Mouse (Mus musculus): Measurements from ENCODE around the gene Etfb. TPM values are rescaled to one million over a fixed set of nuclear protein-coding genes. Genes with fewer than 3 reads are reported as not detected.

Etfb gene
- 277 TPM for polyA plus RNA-seq (2014; fragmentation: Illumina TruSeq; extraction: RNeasy Lipid Tissue Mini Kit (QIAGEN cat#74804); ENCODE audit: insufficient read depth, low read depth, low replicate concordance)

DNA sequence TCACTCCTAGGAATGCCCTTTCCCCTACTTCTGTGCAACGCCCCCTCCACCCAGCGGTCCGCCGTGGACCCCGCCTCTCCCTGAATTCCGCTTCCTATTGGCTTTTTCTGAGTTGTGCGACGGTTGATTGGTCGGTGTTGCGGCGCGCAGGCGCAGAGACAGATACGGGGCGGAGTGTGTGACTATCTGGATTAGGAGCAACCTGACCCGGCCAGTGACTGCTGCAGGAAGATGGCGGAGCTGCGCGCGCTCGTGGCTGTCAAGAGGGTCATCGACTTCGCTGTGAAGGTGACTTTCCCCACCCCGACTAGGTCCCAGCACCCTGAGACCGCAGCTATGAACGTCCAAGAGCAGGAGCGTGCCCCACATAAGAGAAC is at the start of gene Etfb, which contains the start of gene Gm45233:
Gene Etfb, plus strand, starts transcription at position 167 of the 377 bp plus-strand sequence.
Gene Gm45233, plus strand, starts transcription at position 212 of the 377 bp plus-strand sequence.

DNA sequence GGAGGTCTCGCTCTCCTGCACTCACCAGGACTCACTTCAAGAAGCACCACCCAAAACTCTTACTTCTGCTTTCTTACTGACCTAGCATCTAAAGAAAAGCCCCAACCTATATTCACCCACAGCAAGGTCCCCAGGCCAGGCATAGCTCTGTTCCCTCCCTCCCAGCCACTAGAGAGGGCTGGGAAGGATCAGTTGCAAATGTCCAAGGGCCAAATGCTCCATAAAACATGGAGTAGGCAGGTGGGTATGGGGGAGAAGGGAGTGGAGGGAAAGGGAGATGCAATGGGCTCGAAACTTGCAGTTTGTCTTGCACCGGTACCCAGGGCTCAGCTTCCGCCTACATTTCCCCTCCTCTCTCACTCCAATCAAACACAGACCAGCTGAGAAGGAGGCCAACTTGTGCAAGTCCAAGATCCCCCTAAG is 35.7 kb upstream of the Etfb start, which contains the start of gene Siglecg:
Gene Siglecg, plus strand, starts transcription at position 74 of the 423 bp plus-strand sequence.

DNA sequence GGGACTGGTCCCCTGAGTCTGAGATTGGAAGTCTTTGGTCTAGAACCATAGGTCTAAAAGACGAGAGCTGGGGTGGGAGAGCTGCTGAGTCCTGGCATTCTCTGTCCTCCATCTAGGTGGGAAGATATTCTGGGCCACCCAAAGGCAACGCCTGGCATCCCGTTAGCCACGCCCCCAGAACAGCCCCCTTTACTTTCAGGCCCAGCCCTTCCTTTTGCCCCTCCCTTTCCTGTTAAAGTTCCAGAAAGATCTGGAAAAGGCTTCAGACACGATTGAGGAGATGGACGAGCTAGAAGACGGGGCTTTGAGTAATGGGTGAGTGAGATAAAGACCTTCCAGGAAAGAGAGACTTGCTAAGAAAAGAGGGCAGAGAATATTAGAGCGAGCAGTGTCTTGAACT is 16.5 kb upstream of the Etfb start, which contains the start of gene Lim2:
Gene Lim2, plus strand, starts transcription at position 265 of the 400 bp plus-strand sequence.

DNA sequence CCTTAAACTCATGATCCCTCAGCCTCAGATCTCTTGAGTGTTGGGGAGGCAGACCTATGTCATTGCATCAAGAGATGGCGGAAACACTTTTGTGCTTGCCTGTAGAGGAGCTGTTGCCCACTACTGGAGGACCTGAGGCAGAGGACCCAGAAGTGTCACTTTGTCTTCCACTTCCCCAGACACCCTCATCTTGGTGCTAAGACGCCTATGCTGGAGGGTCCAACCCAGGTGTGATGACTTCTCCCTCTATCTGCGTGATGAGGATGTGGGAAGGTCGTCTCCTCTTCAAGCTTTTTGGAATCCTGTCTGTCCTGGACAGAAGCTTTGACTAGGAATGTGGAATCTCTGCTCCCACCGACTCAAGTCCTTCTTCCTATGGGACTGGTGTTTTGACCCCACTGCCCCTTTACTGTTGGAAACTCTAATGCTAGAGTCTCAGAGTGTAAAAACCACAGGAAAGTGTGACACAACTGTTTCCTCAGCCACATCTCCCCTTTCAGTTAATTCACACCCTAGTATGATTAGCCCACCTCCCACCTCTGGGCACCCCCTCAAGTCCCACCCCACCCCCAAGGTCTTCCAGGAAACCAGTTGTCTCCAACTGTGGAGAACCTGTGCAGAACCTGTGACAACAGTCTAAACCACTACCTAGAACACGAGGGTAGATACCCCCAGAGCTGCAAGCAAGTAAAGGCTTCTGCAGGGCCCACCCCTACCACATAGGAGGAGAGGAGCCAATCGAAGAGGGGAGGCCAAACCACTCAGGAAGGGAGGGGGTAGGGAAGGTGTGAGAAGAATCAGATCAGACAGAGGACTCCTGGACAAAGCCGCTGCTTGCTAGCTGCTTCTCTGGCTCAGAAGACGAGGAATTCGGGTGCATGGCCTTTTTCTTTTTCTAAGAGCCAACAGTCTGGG is 7.3 kb upstream of the Etfb start, which contains the start of gene Nkg7:
Gene Nkg7, plus strand, starts transcription at position 733 of the 915 bp plus-strand sequence.

DNA sequence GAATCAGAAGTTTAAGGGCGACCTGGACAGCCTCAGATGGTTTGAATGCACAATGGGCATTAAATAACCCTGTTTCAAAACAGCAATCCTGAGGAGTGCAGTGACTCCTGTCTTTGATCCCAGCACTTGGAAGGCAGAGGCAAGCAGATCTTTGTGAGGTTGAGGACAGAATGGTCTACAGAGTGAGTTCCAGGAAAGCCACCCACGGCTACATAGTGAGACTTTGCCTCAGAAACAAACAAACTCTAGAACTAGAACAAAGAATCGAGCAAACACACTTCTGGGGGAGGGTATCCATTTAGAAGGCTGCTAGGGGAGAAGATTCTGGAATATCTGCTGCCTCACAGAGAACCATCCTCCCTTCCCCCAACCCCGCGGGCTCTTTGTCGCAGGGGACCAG is 3.4 kb upstream of the Etfb start, which contains the start of gene Cldnd2:
Gene Cldnd2, plus strand, starts transcription at position 301 of the 400 bp plus-strand sequence.

DNA sequence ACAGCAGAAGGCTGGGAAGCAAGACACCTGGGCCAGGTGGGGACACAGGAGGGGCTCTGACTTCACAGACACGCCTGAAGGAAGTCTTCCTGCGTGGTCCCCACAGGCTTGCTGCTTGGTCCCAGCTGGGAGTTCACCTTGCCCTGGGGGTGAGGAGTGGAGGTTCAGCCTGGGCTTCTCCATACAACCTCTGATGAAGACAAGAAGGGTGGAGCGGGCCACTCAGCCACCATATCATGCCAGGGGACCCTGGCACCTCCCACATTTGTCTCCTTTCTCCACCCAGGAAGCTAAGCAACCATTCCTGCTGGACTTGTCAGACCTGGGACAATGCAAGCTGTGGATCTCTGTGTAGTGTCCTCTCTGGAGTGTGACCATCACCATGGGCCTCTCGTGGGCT is 19.0 kb downstream of the Etfb start, which contains the start of gene Vsig10l:
Gene Vsig10l, plus strand, starts transcription at position 301 of the 400 bp plus-strand sequence.

DNA sequence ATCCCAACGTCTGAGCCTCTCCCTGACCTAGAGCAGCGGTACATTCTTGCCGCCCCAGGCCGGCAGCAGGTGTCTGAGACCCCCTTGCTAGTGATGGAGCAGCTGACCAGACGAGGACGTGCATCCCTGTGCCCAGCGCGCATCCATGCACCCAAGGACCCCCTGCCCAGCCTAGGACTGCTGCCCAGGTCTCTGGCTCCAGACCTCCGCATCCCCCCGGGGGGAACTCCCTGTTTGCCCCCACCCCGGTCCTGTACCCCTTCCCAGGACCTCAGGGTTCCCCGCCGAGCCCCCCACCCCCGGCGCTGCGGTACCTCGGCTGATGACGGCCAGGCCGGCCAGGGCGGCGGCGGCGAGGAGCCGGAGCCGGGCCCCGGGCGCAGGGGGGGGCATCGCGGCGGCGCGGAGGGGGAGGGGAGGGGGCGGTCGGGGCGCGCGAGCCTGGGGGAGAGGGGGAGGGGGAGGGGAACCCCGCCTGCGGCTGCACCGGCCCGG is 45.8 kb downstream of the Etfb start, which contains the start of gene Iglon5:
Gene Iglon5, minus strand, starts transcription at position 445 of the 495 bp plus-strand sequence.

Other genes with a start within 250 kb of the Etfb start
- 9.2 TPM for gene Zfp715, start 130.8 kb upstream of the Etfb start, polyA plus RNA-seq (2014; fragmentation: Illumina TruSeq; extraction: RNeasy Lipid Tissue Mini Kit (QIAGEN cat#74804); ENCODE audit: insufficient read depth, low read depth, low replicate concordance)
- 8.8 TPM for gene Siglecf, start 92.7 kb upstream of the Etfb start, polyA plus RNA-seq (2014; fragmentation: Illumina TruSeq; extraction: RNeasy Lipid Tissue Mini Kit (QIAGEN cat#74804); ENCODE audit: insufficient read depth, low read depth, low replicate concordance)
- gene Siglecg, start 35.9 kb upstream of the Etfb start, polyA plus RNA-seq (2014; fragmentation: Illumina TruSeq; extraction: RNeasy Lipid Tissue Mini Kit (QIAGEN cat#74804); ENCODE audit: insufficient read depth, low read depth, low replicate concordance): 6.0 TPM
- gene Lim2, start 16.4 kb upstream of the Etfb start, polyA plus RNA-seq (2014; fragmentation: Illumina TruSeq; extraction: RNeasy Lipid Tissue Mini Kit (QIAGEN cat#74804); ENCODE audit: insufficient read depth, low read depth, low replicate concordance): not detected
- gene Nkg7, start 7.0 kb upstream of the Etfb start, polyA plus RNA-seq (2014; fragmentation: Illumina TruSeq; extraction: RNeasy Lipid Tissue Mini Kit (QIAGEN cat#74804); ENCODE audit: insufficient read depth, low read depth, low replicate concordance): 26.8 TPM
- not detected for gene Cldnd2, start 3.3 kb upstream of the Etfb start, polyA plus RNA-seq (2014; fragmentation: Illumina TruSeq; extraction: RNeasy Lipid Tissue Mini Kit (QIAGEN cat#74804); ENCODE audit: insufficient read depth, low read depth, low replicate concordance)
- gene Gm45233, start within 50 bp of the Etfb start, polyA plus RNA-seq (2014; fragmentation: Illumina TruSeq; extraction: RNeasy Lipid Tissue Mini Kit (QIAGEN cat#74804); ENCODE audit: insufficient read depth, low read depth, low replicate concordance): 0.43 TPM
- gene Vsig10l, start 19.1 kb downstream of the Etfb start, polyA plus RNA-seq (2014; fragmentation: Illumina TruSeq; extraction: RNeasy Lipid Tissue Mini Kit (QIAGEN cat#74804); ENCODE audit: insufficient read depth, low read depth, low replicate concordance): 1.2 TPM
- gene Iglon5, start 46.0 kb downstream of the Etfb start, polyA plus RNA-seq (2014; fragmentation: Illumina TruSeq; extraction: RNeasy Lipid Tissue Mini Kit (QIAGEN cat#74804); ENCODE audit: insufficient read depth, low read depth, low replicate concordance): 0.22 TPM
- not detected for gene 4931406B18Rik, start 61.9 kb downstream of the Etfb start, polyA plus RNA-seq (2014; fragmentation: Illumina TruSeq; extraction: RNeasy Lipid Tissue Mini Kit (QIAGEN cat#74804); ENCODE audit: insufficient read depth, low read depth, low replicate concordance)
- gene Cd33, start 100.3 kb downstream of the Etfb start, polyA plus RNA-seq (2014; fragmentation: Illumina TruSeq; extraction: RNeasy Lipid Tissue Mini Kit (QIAGEN cat#74804); ENCODE audit: insufficient read depth, low read depth, low replicate concordance): 3.8 TPM
- 1.9 TPM for gene Zfp658, start 118.2 kb downstream of the Etfb start, polyA plus RNA-seq (2014; fragmentation: Illumina TruSeq; extraction: RNeasy Lipid Tissue Mini Kit (QIAGEN cat#74804); ENCODE audit: insufficient read depth, low read depth, low replicate concordance)
- gene Zfp719, start 135.5 kb downstream of the Etfb start, polyA plus RNA-seq (2014; fragmentation: Illumina TruSeq; extraction: RNeasy Lipid Tissue Mini Kit (QIAGEN cat#74804); ENCODE audit: insufficient read depth, low read depth, low replicate concordance): 3.3 TPM
- gene Zfp819, start 163.1 kb downstream of the Etfb start, polyA plus RNA-seq (2014; fragmentation: Illumina TruSeq; extraction: RNeasy Lipid Tissue Mini Kit (QIAGEN cat#74804); ENCODE audit: insufficient read depth, low read depth, low replicate concordance): not detected
- gene Ceacam18, start 190.6 kb downstream of the Etfb start, polyA plus RNA-seq (2014; fragmentation: Illumina TruSeq; extraction: RNeasy Lipid Tissue Mini Kit (QIAGEN cat#74804); ENCODE audit: insufficient read depth, low read depth, low replicate concordance): not detected
- 5.0 TPM for gene Siglece, start 216.1 kb downstream of the Etfb start, polyA plus RNA-seq (2014; fragmentation: Illumina TruSeq; extraction: RNeasy Lipid Tissue Mini Kit (QIAGEN cat#74804); ENCODE audit: insufficient read depth, low read depth, low replicate concordance)
- gene Ctu1, start 227.9 kb downstream of the Etfb start, polyA plus RNA-seq (2014; fragmentation: Illumina TruSeq; extraction: RNeasy Lipid Tissue Mini Kit (QIAGEN cat#74804); ENCODE audit: insufficient read depth, low read depth, low replicate concordance): 6.5 TPM
- 1.1 TPM for gene Klk14, start 246.3 kb downstream of the Etfb start, polyA plus RNA-seq (2014; fragmentation: Illumina TruSeq; extraction: RNeasy Lipid Tissue Mini Kit (QIAGEN cat#74804); ENCODE audit: insufficient read depth, low read depth, low replicate concordance)